Mouse (Mus musculus) A20 (cell line): ENCODE measurements around the gene Gpr152.

ENCODE experiments used
- DNase-seq: peaks from one replicate; pipeline ENCODE4 v3.0.0-alpha.2; 2011; ENCODE audit warnings: low read depth, low spot score

Gpr152 gene

GRCm38 (mm10) chr19:4131075-4131474, 8.5 kb upstream of the Gpr152 start:
- no peak for DNase-seq

DNA sequence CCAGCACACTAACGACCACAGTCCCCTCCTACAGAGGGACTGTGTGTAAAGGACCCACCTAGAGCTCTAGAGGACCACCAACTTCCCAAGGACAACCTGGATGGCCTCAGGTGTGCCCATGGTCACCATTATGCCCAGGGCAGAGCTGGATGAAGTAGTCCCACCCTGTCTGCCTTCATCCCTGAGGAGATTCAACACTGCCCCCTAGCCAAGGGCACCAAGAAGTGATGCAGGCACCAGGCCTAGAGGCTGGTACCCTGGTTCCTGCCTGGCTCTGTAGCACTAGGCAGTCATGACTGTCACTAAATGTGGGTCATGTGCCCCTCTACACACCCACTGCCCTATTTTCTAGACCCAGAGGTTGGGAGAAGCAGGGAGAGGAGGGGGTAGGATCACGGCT, 7.8 kb upstream of the Gpr152 start:
- no peak for DNase-seq

GRCm38 (mm10) chr19:4134354-4134753, 5.2 kb upstream of the Gpr152 start:
- DNase-seq: no peak

GRCm38 (mm10) chr19:4135229-4135962, 4.2 kb upstream of the Gpr152 start:
- DNase-seq: peak; percentile 55

DNA sequence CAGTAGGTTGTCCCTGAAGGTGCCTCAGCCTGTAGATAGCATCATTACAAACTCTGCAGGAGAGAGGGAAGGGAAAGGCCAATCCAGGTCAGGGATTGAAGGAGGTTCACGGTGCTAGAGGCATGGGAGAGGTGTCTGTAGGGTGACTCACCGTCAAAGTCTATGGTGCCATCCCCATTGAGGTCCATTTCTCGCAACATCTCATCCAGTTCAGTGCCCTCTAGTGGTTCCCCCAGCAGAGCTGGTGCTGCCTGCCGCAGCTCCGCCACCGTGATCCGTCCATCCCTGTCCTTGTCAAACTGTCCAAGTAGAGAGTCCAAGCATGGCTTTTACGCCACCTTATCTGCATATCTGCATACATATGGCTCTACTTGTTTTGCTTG, 3.6 kb upstream of the Gpr152 start:
- peak; percentile 75 for DNase-seq

GRCm38 (mm10) chr19:4136463-4136862, 3.1 kb upstream of the Gpr152 start:
- DNase-seq: no peak

DNA sequence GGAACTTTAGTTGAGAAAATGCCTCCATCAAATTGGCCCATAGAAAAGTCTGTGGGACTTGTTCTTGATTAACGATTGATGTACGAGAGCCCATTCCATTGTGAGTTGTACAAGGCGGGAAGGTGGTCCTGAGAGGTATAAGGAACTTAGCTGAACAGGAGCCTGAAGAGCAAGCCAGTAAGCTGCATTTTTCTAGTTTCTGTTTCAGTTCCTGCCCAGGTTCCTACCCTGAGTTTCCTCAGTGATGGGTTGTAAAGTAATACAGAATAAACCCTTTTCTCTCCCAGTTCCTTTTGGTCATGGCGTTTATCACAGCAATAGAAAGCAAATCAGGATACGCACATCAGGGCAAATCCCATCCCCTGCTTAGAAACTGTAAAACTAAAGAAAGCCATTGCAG, 1.7 kb upstream of the Gpr152 start:
- DNase-seq: peak; percentile 73

DNA sequence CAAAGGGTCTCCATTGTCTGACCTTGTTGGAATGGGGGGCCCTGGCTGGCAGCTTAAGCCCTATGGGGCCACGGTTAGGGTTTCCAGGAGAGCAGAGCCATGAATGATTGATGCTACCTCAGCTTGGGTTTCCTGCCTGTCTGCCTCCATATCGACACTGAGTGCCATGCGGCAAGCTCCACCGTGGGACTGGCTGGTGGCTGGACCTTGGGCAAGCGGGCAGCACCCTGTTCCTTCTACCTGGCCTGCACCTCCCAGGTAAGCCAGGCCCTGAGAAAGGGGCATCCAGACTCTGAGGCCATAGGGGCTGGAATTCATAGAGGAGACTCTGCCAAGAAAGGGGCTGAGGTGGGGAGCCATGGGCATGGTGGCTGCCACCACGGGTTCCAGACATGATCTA, 560 bp downstream of the Gpr152 start:
- no peak for DNase-seq

DNA sequence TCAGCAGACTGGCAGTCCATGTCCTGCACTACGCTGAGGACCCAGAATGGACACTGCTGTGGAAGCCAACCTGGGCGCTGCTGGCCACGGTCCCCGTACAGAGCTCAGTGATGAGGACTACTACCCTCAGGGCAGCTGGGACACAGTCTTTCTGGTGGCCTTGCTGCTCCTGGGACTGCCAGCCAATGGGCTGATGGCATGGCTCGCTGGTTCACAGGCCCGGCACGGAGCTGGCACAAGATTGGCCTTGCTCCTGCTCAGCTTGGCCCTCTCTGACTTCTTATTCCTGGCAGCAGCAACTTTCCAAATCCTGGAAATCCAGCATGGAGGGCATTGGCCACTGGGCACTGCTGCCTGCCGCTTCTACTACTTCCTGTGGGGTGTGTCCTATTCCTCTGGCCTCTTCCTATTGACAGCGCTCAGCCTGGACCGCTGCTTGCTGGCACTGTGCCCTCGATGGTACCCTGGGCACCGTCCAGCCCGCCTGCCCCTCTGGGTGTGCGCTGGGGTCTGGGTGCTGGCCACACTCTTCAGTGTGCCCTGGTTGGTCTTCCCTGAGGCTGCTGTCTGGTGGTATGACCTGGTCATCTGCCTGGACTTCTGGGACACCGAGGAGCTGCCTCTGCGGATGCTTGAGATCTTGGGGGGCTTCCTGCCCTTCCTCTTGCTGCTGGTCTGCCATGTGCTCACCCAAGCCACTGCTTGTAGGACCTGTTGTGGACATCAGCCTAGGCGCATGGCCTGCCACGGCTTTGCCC, 3.0 kb downstream of the Gpr152 start:
- DNase-seq: no peak

DNA sequence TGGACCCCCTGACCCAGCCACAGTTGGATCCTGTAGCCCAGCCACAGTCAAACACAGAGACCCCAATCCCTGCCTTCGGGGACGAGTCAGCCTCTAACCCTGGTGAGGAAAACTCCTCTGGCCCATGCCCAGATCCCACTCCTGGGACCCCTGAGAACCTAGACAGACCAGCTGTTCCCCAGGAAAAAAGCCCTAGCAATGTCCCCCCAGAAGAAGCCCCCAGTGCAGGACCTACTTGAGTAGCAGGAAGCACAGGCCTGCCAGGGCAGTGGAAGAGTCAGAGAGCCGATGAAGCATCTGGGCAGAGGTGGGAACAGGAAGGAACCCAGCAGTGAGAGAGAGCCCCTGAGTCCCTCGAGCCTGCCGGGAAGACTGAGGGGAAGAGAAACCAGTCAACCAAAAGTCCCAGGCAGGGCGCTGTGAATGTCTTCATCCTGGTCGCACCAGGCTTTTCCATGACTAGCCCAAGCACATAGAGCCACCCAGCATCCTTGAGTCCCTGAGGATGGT, 4.2 kb downstream of the Gpr152 start, which contains the start of gene Cabp4:
Gene Cabp4, minus strand, starts transcription at position 275 of the 510 bp plus-strand sequence.
- no peak for DNase-seq

GRCm38 (mm10) chr19:4144550-4145498, 5.2 kb downstream of the Gpr152 start:
- DNase-seq: peak; percentile 62

DNA sequence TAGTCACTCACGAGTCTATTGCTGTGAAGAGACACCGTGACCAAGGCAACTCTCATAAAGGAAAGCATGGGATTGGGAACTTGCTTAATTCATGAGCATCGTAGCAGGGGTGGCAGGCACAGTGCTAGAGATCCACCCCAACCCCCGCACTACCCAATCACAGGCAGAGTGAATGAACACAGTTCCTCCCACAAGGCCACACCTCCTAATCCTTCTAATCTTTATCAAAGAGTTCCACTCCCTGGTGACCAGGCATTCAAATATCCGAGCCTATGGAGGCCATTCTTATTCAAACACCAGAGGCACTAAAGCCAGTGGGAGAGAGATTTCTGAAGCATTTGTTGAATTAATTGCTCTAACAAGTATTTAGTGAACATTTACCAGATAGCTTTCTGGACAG, 6.3 kb downstream of the Gpr152 start:
- no peak for DNase-seq

DNA sequence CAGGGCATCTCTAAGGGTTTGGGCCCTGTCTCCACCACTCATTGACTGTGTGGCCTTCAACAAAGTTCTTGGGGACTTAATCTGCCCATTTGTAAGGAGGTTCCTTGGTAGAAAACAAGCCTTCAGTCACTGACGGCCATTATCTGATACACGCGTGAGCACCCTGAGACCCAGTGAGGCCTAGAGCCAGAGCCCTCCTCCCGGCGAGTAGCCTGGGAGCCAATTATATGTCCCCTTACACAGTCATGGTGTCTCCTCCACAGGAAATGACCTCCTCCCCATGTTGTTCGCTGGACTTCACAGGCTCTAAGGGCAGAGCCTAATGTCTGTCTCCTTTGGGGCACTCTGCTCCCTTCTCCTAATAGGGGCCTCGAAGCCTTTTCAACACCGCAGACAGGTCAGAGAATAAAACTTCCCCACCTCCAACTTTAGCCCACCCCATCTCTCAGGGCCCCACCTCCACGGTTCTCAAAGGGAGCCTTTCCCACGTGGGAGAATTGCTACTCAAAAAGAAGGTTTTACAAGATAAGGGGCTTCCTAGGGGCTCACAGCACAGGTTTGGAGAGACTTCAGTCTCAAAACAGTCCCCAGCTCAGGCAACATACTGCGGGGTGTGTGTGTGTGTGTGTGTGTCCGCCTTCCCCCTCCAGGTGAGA, 6.9 kb downstream of the Gpr152 start:
- no peak for DNase-seq

DNA sequence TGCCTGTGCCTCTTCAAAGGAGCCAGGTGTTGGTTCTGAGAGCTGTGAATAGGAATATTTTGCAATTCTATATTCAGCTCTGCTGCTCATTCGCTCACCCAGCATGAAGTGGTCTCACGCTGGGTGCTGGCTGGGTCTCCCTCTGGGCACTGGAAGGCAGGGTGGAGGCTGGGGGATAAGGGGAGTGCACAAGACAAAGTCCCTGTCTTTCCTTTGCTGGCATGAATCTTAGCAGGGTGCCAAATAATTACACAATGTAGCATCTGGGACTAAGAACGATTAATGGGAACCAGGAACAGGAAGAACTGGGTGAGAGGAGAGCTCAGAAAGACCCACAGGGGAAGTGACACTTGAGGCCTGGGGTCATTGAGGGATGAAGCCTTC, 7.4 kb downstream of the Gpr152 start:
- no peak for DNase-seq

GRCm38 (mm10) chr19:4147782-4148490, 8.3 kb downstream of the Gpr152 start:
- no peak for DNase-seq

DNA sequence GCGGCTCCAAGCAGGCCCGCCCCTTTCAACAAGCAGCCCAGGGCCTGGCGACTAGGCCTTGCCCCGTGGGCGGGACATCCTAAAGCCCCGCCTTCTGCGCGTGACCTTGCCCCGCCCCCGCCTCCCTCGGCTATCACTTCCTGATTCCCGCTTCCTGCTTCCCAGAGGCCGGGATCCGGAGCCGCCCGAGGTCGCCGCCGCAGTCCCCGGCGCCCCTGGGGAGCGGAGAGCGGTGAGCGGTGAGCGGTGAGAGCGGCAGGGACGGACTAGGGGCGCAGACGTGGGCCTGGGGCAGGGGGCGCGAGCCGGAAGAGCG, 8.9 kb downstream of the Gpr152 start, which contains the start of gene Coro1b:
Gene Coro1b, plus strand, starts transcription at position 129 of the 316 bp plus-strand sequence.
- DNase-seq: peak; percentile 92

- DNase-seq: no peak
Observed at GRCm38 (mm10) chr19:4148819-4149218, 9.2 kb downstream of the Gpr152 start.

GRCm38 (mm10) chr19:4149283-4149682, 9.7 kb downstream of the Gpr152 start:
- DNase-seq: no peak

- DNase-seq: no peak
Observed at GRCm38 (mm10) chr19:4149764-4150461, 10.3 kb downstream of the Gpr152 start.
